Mouse (Mus musculus) thymus, adult 2 months (tissue): ENCODE results near the gene Ror1.

Experiments
- CTCF ChIP-seq: fragments of 200-500 bp; IDR thresholded peaks from 2 replicates; pipeline ENCODE4 v1.5.1; 2012; ENCODE audit warnings: mild to moderate bottlenecking, control low read depth, low read length, moderate library complexity, borderline replicate concordance; ENCODE audit not compliant: control insufficient read depth, poor library complexity, insufficient read depth; ENCODE audit errors: extremely low read depth
- POLR2A ChIP-seq: fragments of 200-500 bp; IDR thresholded peaks from 2 replicates; pipeline ENCODE4 v1.6.1; 2012; ENCODE audit warnings: mild to moderate bottlenecking, low read length, control low read depth, moderate library complexity; ENCODE audit not compliant: control insufficient read depth, poor library complexity, insufficient read depth; ENCODE audit errors: extremely low read depth

DNA sequence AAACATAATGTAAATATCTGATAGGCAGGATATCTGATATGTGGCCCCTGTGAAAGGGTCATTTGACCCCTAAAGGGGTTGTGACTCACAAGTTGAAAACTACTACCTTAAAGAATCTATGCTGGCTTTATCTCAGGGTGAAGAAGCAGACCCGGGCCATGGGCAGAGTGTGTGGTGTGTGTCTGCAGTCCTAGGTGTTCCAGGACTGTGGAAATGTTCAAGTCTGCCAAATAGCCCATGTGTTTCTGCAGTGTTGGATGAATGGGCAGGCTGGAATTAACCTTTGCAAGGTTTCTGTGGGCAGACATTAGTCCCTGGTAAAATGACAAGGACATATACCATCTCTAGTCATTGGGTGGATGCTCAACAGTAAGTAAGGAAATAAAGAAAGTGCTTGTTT lies 205.8 kb downstream of the Ror1 start:
- TF ChIP-seq POLR2A: no peak
- TF ChIP-seq CTCF: no peak
